ENCODE assay signal across 22 mouse cellular contexts in genomic region chr4:27945351-27945750, GRCm38 (mm10).
"Had no signal": no experiment of that assay in that cellular context is flagged by ENCODE, and none has a peak within 500 bp of the region (broad histone marks: within the 10 kb centered on the region; RNA-seq: fewer than 3 reads in every experiment).

No protein-coding gene starts in this region.

- H3K4me2 ChIP-seq: limb, embryonic 13.5 days; liver, embryonic 12.5 days; liver, embryonic 15.5 days; lung, embryonic 15.5 days; midbrain, embryonic 15.5 days; neural tube, embryonic 13.5 days; stomach, embryonic 15.5 days had no signal

- H3K4me3 ChIP-seq: layer of hippocampus, adult 2 months; limb, embryonic 10.5 days; limb, embryonic 13.5 days; liver, embryonic 12.5 days; liver, embryonic 15.5 days; lung, embryonic 15.5 days; megakaryocyte, embryonic 14.5 days; midbrain, embryonic 15.5 days; myocyte; neural tube, embryonic 13.5 days; stomach, embryonic 15.5 days had no signal

- H3K9ac ChIP-seq: limb, embryonic 13.5 days; liver, embryonic 12.5 days; liver, embryonic 15.5 days; lung, embryonic 15.5 days; midbrain, embryonic 15.5 days; neural tube, embryonic 13.5 days; stomach, embryonic 15.5 days had no signal

- H3K4me1 ChIP-seq: limb, embryonic 10.5 days; limb, embryonic 13.5 days; liver, embryonic 12.5 days; liver, embryonic 15.5 days; lung, embryonic 15.5 days; megakaryocyte, embryonic 14.5 days; neural tube, embryonic 13.5 days; stomach, embryonic 15.5 days had no signal

- H3K9me3 ChIP-seq: limb, embryonic 10.5 days; limb, embryonic 13.5 days; liver, embryonic 12.5 days; liver, embryonic 15.5 days; lung, embryonic 15.5 days; megakaryocyte, embryonic 14.5 days; midbrain, embryonic 15.5 days; neural tube, embryonic 13.5 days; stomach, embryonic 15.5 days had no signal

- DNase-seq: kidney, postnatal 25 days; layer of hippocampus, adult 9-11 months; liver; lung, adult 18-20 months; lung, postnatal 10 days; lung, postnatal 36 days; retina, postnatal 1 day; right cerebral cortex, postnatal 25 days; spleen, adult 18-20 months; thymus, postnatal 36 days had no signal

- H3K27me3 ChIP-seq: limb, embryonic 13.5 days; liver, embryonic 12.5 days; liver, embryonic 15.5 days; lung, embryonic 15.5 days; megakaryocyte, embryonic 14.5 days; neural tube, embryonic 13.5 days; stomach, embryonic 15.5 days had no signal

- H3K27ac ChIP-seq: kidney, postnatal 0 days; layer of hippocampus, adult 2 months; limb, embryonic 10.5 days; limb, embryonic 13.5 days; liver, embryonic 12.5 days; liver, embryonic 15.5 days; lung, embryonic 15.5 days; midbrain, embryonic 15.5 days; neural tube, embryonic 13.5 days; stomach, embryonic 15.5 days had no signal

- ATAC-seq: liver, embryonic 12.5 days; midbrain, embryonic 15.5 days had no signal

- H3K36me3 ChIP-seq: limb, embryonic 10.5 days; limb, embryonic 13.5 days; liver, embryonic 12.5 days; liver, embryonic 15.5 days; lung, embryonic 15.5 days; midbrain, embryonic 15.5 days; neural tube, embryonic 13.5 days; stomach, embryonic 15.5 days had no signal
